Mouse (Mus musculus): ENCODE data around the gene Gm20388.

DNA sequence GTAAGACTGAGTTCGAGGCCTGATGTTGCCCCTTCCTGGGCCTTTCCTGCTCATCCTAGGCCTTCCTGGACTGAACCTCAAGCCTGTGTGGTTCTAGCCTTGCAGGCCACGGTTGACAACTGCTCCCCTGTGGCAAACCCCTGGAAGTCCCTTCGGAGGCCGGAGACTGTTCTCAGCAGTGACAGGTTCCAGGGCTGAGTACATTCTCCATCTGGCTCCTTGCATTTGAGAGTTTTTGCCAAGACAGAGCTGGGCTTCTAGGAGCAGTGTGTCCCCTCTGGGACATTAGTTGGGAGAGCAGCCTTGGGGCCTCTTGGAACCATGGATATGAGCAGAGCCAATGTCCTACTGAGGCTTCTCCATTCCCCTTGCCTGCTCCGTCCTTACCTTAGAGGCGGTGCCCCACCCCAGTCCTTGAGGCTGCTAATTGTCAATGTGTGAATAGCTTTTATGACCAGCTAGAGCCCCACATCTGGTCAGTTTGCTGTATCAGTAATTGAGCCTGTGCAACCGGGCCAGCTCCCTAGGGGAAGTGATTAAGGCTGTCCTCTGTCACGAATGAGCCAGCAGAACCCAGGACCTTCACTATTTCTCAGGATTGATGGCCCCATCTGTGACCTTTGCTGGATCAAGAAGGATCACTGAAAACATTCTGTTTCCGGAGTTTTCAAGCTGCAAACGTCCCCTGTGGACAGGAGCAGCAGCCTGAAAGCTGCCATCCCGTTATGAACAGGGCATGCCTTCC lies 607.2 kb downstream of the Gm20388 start:
- TF ChIP-seq EP300 (IDR thresholded peaks at IDR 0.05; ENCODE audit: low read depth) (no peak), CTCF (IDR thresholded peaks at IDR 0.05; ENCODE audit: low read depth) (no peak)
